Mouse (Mus musculus) CD4-positive naive resting alpha-beta T cell, adult 57 days (primary cell): ENCODE measurements around the gene Bud13. TPM values are rescaled to one million over a fixed set of nuclear protein-coding genes. Genes with fewer than 3 reads are reported as not detected.

Experiments used
- total RNA-seq: library from RNA; stranded (reverse); gene quantifications from one replicate; pipeline ENCODE4 v1.2.4, GENCODE M21; 2023

Gene Bud13
- 25.4 TPM for total RNA-seq

DNA sequence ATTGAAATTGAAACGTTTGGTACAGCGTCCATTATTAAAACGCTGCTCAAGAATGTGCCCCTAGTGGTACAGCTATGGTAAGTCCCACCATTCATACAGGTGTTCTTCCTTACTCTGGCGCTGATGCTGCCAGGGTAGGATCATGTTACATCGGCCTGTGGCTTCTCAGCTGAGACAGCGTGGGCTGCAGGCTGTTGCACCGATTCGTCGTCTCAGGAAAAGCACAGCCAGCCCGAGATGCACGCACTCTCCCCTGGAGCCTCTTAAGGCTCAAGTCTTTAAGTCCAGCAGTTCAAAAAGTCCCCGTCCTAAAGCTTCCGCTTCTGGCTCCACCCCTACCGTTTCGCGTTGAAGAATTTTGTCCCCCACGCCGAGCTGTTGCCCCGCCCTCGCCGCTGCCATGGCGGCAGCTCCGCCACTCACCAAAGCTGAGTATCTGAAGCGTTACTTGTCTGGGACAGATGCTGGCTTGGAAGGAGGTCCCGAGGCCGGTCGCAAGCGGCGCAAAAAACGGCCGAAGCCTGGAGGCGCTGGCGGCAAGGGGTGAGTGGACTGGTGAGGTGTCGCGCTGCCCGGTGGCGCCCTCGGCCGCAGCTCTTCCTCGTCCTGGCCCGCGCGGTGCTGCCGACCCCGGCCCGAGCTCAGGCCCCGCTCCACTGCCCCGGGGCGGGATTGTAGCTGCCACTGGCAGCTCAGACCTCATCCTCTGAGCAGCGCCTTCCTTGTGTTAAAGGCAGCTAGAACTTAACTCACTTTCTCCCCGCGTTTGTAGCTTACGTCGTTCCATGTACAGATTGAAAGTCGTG, at the start of gene Bud13:
TSS of gene Bud13 (plus strand) at position 378 of the 806 bp plus-strand sequence.

DNA sequence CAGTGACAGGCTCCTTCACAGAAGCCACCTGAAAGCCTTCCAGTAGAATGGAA, 47.4 kb upstream of the Bud13 start, which contains the start of gene Apoc3:
TSS of gene Apoc3 (minus strand) at position 41 of the 53 bp plus-strand sequence.

DNA sequence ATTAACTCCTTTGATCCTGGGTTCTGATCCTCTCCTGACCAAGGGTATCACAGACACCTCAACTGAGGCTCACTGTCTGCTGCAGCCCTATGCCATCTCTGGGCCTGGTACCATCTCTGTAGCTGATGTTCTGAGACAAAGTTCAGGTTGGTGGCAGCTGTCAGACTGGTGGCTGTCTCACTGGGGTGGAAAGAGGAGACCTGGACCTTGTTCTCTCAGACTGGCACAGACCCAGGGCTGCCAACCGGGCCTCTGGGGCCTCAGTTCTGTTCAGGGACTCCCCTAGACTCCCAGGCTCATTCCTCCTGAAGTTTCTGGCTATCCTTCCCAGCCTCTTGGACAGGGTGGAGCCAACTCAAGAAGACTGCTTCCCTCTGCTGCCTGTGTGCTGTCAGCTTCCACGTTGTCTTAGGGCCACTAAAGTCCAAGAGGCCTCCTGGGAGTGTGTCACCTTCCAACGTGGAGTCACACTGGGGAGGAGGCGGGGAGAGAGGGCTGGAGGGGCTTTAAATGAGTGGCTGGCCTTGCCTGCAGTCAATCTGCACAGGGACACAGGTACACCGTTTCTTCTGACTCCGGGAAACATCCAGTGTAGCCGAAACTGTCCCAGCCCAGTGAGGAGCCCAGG, 42.2 kb upstream of the Bud13 start, which contains the start of gene Apoa4:
TSS of gene Apoa4 (plus strand) at position 171 of the 628 bp plus-strand sequence.

DNA sequence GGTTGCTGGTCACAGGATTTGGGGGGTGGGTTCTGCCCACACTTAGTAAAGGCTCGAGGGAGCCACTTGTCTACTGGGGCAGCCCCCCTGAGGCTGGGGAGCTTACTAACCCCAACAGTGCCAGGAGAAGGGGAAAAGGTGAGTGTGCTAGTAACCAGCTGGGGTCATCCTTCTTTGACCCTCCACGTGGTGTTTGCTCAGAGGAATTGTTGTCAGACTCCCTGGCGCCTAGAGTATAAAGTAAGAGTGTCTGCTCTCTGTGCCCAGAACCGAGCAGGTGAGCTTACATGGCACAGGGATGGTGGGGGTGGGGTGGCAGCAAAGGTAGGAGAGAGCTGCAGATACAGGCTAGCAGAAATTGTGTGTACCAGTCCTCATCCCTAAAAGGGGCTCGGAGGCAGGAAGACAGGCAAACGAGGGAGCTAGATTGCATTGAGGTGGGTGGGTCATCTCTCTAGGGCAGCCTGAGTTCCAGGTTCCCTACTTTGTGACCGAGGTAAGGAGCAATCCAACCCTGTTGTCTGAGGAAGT, 14.4 kb upstream of the Bud13 start, which contains the start of gene Apoa5:
TSS of gene Apoa5 (plus strand) at position 291 of the 531 bp plus-strand sequence.

DNA sequence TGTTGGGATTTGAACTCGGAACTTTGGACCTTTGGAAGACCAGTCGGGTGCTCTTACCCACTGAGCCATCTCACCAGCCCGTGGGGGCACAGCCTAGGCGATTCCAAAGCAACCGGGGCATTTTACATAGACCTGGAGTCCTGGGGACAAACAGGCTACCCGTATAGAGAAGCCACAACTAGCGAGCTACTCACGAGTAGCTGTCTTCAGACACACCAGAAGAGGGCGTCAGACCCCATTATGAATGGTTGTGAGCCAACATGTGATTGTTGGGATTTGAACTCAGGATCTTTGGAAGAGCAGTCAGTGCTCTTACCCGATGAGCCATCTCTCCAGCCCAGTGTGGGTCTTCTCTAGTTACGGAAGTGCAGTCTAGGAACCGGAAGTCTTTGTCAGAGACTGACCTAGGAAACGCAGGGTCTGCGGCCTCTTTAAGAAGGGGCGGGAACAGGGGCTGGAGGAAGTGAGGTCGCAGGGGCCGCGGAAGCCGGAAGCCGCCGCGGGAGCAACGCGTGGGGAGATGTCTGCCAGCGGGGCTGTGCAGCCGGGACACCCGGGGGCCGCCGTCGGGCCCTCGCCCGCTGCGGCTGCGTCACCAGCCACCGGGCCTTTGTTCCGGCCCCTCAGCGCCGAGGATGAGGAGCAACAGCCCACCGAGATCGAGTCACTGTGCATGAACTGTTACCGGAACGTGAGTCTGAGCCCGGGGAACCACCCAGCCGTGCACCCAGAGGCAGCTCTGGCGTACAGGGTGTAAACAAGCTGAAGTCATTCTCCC, 9.9 kb upstream of the Bud13 start, which contains the start of gene Zpr1:
TSS of gene Zpr1 (plus strand) at position 388 of the 778 bp plus-strand sequence.

DNA sequence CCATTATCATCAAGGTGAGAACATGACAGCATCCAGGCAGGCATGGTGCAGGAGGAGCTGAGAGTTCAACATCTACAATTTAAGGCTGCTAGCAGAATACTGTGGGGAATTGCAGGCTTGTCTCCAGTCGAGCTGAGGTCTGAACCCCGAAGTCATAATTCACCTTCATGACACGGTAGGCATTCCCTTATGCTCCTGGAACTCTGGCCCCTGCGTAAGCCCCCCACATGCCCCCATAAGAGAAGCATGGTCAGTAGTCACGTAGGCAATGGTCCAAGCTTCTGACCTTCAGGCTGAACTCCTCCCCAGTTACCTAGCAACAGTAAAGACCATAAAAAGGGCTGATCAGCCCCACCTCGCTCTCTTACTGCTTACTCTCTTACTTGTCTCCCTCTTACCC, 37.1 kb downstream of the Bud13 start, which contains the start of gene 4931429L15Rik:
TSS of gene 4931429L15Rik (minus strand) at position 101 of the 400 bp plus-strand sequence.

Other genes starting within 250 kb of the Bud13 start
- not detected for gene Apoa1, start 54.4 kb upstream of the Bud13 start, total RNA-seq
- gene Apoc3, start 47.4 kb upstream of the Bud13 start, total RNA-seq: not detected
- gene Apoa4, start 42.3 kb upstream of the Bud13 start, total RNA-seq: not detected
- gene Apoa5, start 14.4 kb upstream of the Bud13 start, total RNA-seq: not detected
- 96.2 TPM for gene Zpr1, start 9.9 kb upstream of the Bud13 start, total RNA-seq
- not detected for gene 4931429L15Rik, start 37.0 kb downstream of the Bud13 start, total RNA-seq